Mouse (Mus musculus) cortical plate, adult 2 months (tissue): Measurements from ENCODE around the gene Ifna15.

Experiments
- CTCF ChIP-seq: fragments of 200-500 bp; IDR thresholded peaks from 2 replicates; pipeline ENCODE4 v1.5.1; 2011; ENCODE audit warnings: mild to moderate bottlenecking, control low read depth, low read length; ENCODE audit not compliant: insufficient read depth; ENCODE audit errors: extremely low read depth
- POLR2A ChIP-seq: fragments of 200-500 bp; IDR thresholded peaks from 2 replicates; pipeline ENCODE4 v1.6.1; 2011; ENCODE audit warnings: mild to moderate bottlenecking, low read length, control low read depth; ENCODE audit not compliant: insufficient read depth; ENCODE audit errors: extremely low read depth

DNA sequence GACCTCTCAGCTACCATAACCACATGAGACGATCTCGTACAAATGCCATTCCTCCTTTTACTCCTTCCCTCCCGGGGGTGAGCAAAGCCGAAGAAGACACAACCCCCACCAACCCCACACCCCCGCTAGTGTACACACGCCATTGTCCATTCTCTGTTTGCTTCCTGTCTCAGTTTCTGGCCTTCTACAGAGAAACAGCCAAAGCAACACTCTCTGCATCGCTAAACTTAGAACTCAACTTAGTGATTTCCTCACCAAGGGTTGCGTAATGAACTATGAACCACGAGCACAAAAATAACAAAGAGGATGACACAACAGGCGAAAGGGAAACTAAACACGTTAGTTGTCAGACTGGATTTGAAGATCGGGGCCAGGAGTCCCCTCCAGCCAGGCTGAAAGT is 20.7 kb downstream of the Ifna15 start:
- TF ChIP-seq CTCF (no peak), POLR2A (no peak)
